ENCODE assay signal across 9 mouse cellular contexts in the genomic region with DNA sequence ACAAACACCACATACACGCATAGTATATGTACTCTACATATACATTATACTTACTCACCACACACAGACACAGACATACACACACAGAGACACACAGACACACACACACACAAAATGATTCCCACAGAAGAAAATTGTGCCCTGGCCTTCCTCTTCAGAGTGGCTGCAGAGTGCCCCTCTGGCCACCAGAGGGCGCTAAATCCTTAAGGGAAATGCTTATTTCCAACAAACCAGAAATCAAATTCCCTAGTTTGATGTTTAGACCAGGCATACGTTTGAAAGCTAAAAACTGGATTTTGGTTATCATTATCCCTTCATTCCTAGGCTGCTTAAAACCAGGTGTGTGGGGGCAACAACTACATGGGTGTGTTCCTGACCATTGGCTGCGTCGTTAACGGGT.
A peak's percentile ranks its signal among the peaks of the same experiment; 100 is the strongest.
DNase-seq lines count a peak whose midpoint lies in the region; ATAC-seq and TF ChIP-seq lines count a peak whose summit lies in the region.
"Had no signal": no experiment of that assay in that cellular context is flagged by ENCODE, and none has a peak within 500 bp of the region (broad histone marks: within the 10 kb centered on the region; RNA-seq: fewer than 3 reads in every experiment).

No protein-coding gene starts in this region.

- H3K36me3 ChIP-seq in kidney, postnatal 0 days (ENCODE audit: insufficient read depth, low read length), result no peaks in the 10 kb centered on the region
- H3K36me3 ChIP-seq in kidney, embryonic 14.5 days (ENCODE audit: control insufficient read depth, insufficient read depth, low read length), result no peaks in the 10 kb centered on the region
- no peaks in the 10 kb centered on the region for H3K36me3 ChIP-seq in limb, embryonic 11.5 days (ENCODE audit: control insufficient read depth, insufficient read depth, low read length)
- H3K36me3 ChIP-seq: neural tube, embryonic 13.5 days had no signal

- intact Hi-C loops in heart, postnatal 14 days (cut with DNase I), result loop anchor here (5.0 kb wide), 1 partner anchor 81 kb away; a partner anchor contains a TSS

- H3K27me3 ChIP-seq in kidney, postnatal 0 days (ENCODE audit: insufficient read depth, low read length), result no peaks in the 10 kb centered on the region
- no peaks in the 10 kb centered on the region for H3K27me3 ChIP-seq in kidney, embryonic 14.5 days (ENCODE audit: control insufficient read depth, insufficient read depth, low read length)
- H3K27me3 ChIP-seq in limb, embryonic 11.5 days (ENCODE audit: control insufficient read depth, insufficient read depth, low read length), result no peaks in the 10 kb centered on the region
- H3K27me3 ChIP-seq: neural tube, embryonic 13.5 days had no signal

- 42% methylated on average over 6 of the region's 6 CpGs for WGBS in kidney, postnatal 0 days
- 47% methylated on average over 6 of the region's 6 CpGs for WGBS in kidney, embryonic 14.5 days
- whole genome bisulfite sequencing in limb, embryonic 11.5 days, result 41% methylated on average over 6 of the region's 6 CpGs

- no peak overlapping the region for H3K4me3 ChIP-seq in kidney, postnatal 0 days (replicated peaks; ENCODE audit: low read depth, low read length)
- H3K4me3 ChIP-seq in kidney, embryonic 14.5 days (ENCODE audit: low read length), result no peak overlapping the region
- H3K4me3 ChIP-seq in limb, embryonic 11.5 days (ENCODE audit: low read depth, low read length), result no peak overlapping the region
- H3K4me3 ChIP-seq: neural tube, embryonic 13.5 days had no signal

- TF ChIP-seq CTCF in kidney, postnatal 0 days (IDR thresholded peaks at IDR 0.05; ENCODE audit: low read depth), result peak; percentile 97

- no peak overlapping the region for H3K4me2 ChIP-seq in kidney, postnatal 0 days (ENCODE audit: low read length)
- no peak overlapping the region for H3K4me2 ChIP-seq in kidney, embryonic 14.5 days (replicated peaks; ENCODE audit: low read depth, low read length)
- no peak overlapping the region for H3K4me2 ChIP-seq in limb, embryonic 11.5 days (ENCODE audit: low read depth, severe bottlenecking)
- H3K4me2 ChIP-seq: neural tube, embryonic 13.5 days had no signal

- H3K27ac ChIP-seq in kidney, postnatal 0 days, result no peak overlapping the region
- H3K27ac ChIP-seq in kidney, embryonic 14.5 days (ENCODE audit: low read depth, low read length), result no peak overlapping the region
- no peak overlapping the region for H3K27ac ChIP-seq in limb, embryonic 11.5 days (replicated peaks; ENCODE audit: low read depth, low read length)
- H3K27ac ChIP-seq: neural tube, embryonic 13.5 days had no signal

- H3K9me3 ChIP-seq in kidney, postnatal 0 days (replicated peaks; ENCODE audit: low read length), result no peaks in the 10 kb centered on the region
- H3K9me3 ChIP-seq in kidney, embryonic 14.5 days (ENCODE audit: control insufficient read depth, low read length), result no peaks in the 10 kb centered on the region
- H3K9me3 ChIP-seq in limb, embryonic 11.5 days (ENCODE audit: control insufficient read depth, low read length), result no peaks in the 10 kb centered on the region
- H3K9me3 ChIP-seq: neural tube, embryonic 13.5 days had no signal

- no peak overlapping the region for H3K9ac ChIP-seq in kidney, postnatal 0 days (ENCODE audit: low read depth, low read length)
- no peak overlapping the region for H3K9ac ChIP-seq in kidney, embryonic 14.5 days (ENCODE audit: low read depth, low read length)
- no peak overlapping the region for H3K9ac ChIP-seq in limb, embryonic 11.5 days (ENCODE audit: low read length)
- H3K9ac ChIP-seq: neural tube, embryonic 13.5 days had no signal

- ATAC-seq in kidney, postnatal 0 days (replicated peaks; ENCODE audit: low FRiP score, low read depth), result no peak
- ATAC-seq in kidney, embryonic 14.5 days (ENCODE audit: low FRiP score, low TSS enrichment), result no peak
- ATAC-seq in limb, embryonic 11.5 days (ENCODE audit: insufficient number of reproducible peaks, low FRiP score, low TSS enrichment, low read depth), result no peak
- ATAC-seq in neutrophil, adult 5-6 weeks (ENCODE audit: extremely low read depth, insufficient number of reproducible peaks, low FRiP score, poor library complexity, severe bottlenecking), result 0 out of 2 replicates have a peak, but pooled peaks have one; percentile 18

- DNase-seq in kidney, postnatal 0 days (ENCODE audit: low spot score), result peak; percentile 85
- DNase-seq in NIH3T3 (ENCODE audit: low read depth), result peak; percentile 85
- DNase-seq in cerebellum, postnatal 25 days, result peak; percentile 72 to 86
- DNase-seq in heart, postnatal 14 days, result peak; percentile 56 to 82
- DNase-seq in limb, embryonic 11.5 days (ENCODE audit: low spot score), result peak; percentile 79
- peak; percentile 77 for DNase-seq in thymus, postnatal 4 days

- no peaks in the 10 kb centered on the region for H3K4me1 ChIP-seq in kidney, postnatal 0 days (replicated peaks; ENCODE audit: insufficient read depth, low read length)
- H3K4me1 ChIP-seq in kidney, embryonic 14.5 days (ENCODE audit: control insufficient read depth, insufficient read depth, low read length), result no peaks in the 10 kb centered on the region
- peaks cover 4% of the 10 kb centered on the region; the same call in 1 of the 2 replicates for H3K4me1 ChIP-seq in limb, embryonic 11.5 days (ENCODE audit: control insufficient read depth, insufficient read depth, low read length)
